Mouse (Mus musculus) spleen, adult 2 months (tissue): ENCODE measurements at regions not wholly inside any gene's neighbourhood (a gene's known extent, or its start where the extent isn't known, plus 50 kb on each side); places are given as distances from the start of the nearest gene placed in this dataset.

Experiments
- CTCF ChIP-seq: fragments of 200-500 bp; IDR thresholded peaks from 2 replicates; pipeline ENCODE4 v1.5.1; 2011; ENCODE audit warnings: mild to moderate bottlenecking, inconsistent platforms; ENCODE audit not compliant: insufficient read depth, insufficient read length, insufficient replicate concordance; ENCODE audit errors: extremely low read depth
- POLR2A ChIP-seq: fragments of 200-500 bp; IDR thresholded peaks from 2 replicates; pipeline ENCODE4 v1.6.1; 2011; ENCODE audit warnings: low read depth, low read length, inconsistent platforms

GRCm38 (mm10) chr5:4664918-4665317, 92.9 kb downstream of the Fzd1 start:
- TF ChIP-seq CTCF (no peak), POLR2A (no peak)
